Mouse (Mus musculus) cerebellum, adult 9-11 months (tissue): ENCODE data around the gene Manbal.
"Not testable (repeated sequence)": the region's sequence is repeated elsewhere in the genome, so short reads cannot be mapped to it uniquely, and the experiment has no call there.

ENCODE experiments used
- DNase-seq: peaks from one replicate; pipeline ENCODE4 v3.0.0; 2022

Manbal gene

DNA sequence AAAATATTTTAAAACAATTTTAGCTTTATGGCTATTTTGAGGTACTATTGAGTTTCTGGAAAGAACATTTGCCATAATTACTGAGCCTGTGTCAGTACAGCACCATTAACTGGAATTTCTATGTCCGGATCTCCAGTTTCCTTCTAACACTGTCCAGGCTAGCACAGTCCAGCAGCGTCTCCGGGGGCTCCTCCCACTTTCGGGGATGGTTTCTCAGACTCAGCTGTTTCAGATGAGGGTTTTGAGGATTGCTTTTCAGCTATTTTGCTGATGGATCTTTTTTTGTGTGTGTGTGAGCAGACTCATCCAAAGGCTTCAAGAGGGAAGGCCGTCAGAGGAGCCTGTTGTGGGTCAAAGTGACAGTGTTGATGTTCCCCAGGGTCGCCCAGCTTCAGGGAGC, 4.3 kb downstream of the Manbal start:
- no peak for DNase-seq

DNA sequence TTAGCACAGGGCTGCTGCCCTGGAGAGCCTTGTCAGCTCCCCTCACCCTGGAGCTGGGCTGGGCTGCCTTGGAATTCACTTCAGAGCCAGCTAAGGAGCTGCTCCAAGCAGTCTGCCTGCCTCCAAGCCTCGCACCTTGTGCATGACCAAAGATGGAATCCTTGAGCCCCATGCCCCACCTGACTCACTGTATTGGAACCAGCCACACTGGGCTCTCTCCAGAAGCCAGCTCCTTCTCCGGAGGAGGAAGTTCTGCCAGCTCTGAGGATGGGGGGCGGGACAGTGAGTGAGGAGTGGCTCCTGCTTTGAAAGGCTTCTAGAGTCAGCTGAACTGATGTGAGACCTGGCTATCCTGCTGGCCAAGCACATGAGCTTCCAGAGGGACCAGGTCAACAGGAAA, 6.3 kb downstream of the Manbal start:
- no peak for DNase-seq

DNA sequence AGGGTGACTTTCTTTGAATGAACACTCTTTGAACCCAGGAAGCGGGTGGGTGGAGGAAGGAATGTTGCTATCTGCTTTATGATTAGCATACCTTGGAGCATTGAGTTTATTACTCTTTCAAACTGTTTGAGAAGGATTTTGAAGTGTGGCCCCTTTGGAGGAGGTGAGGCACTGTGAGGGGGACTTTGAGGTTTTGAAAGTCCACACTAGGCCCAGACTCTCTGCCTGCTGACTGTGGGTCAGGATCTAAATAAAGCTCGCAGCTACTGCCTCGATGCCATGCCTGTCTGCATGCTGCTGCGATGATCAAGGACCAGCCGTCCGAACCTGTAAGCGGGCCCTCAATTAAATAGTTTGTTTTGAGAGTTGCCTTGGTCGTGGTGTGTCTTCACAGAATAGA, 7.7 kb downstream of the Manbal start:
- DNase-seq, result no peak

DNA sequence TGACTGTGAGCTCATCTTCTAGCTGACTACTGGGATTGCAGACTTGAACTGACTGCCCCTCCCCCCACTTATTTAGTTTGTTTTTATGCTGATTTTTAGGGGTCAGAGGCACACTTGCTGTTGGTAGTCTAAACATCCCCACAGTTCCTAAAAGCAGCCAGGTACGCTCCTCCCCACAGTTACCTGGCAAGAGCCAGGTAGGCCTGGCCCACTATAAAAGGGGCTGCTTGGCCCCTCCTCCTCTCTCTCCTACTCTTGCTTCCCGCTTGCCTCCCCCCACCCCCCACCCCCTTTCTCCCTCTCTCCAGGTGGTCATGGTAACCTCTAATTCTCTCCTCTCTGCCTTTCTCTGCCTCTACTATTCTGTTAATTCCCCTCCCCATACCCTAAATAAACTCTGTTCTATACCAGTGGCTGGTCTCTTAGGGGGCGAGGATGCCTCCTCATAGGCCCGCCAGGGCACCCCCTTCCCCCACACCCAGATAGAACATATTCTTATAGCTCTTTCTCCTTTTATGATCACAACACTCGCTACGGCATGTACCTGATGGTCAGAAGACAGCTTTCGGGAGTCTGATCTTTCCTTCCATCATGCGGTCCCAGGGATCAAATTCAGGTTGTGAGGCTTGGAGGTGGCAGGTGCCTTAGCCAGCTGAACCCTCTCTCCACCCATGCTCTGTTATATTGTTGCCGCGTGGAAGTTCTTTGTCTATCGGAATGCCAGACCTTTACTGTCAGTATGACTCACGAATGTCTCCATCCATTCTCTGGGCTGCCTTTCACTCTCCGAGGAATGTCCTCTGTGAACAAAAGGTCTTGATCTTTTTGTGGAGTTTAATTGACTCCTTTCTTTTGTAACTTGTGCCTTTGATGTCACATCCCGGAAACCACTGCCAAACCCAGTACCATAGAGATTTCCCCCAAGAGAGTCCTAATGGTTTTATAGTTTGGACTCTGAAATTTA, 8.7 kb downstream of the Manbal start:
- DNase-seq, result no peak

DNA sequence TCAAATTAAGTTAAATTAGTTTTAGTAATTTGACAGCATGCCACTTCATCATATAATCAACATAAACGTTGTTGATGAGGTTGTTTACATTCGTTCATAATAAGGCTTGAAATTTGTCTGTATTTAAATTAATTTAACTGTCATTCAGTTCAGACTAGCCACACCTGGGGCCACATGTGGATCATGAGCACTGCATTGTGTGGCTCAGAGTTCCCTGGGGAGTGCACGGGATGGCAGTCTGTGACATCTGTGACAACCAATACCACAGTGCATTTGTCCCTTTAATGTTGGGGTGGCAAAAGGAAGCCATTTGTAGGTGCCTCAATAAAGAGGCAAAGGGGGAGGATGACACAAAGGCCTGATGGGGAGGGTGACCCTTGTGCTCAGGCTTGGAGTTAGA, 9.6 kb downstream of the Manbal start:
- DNase-seq, result no peak

DNA sequence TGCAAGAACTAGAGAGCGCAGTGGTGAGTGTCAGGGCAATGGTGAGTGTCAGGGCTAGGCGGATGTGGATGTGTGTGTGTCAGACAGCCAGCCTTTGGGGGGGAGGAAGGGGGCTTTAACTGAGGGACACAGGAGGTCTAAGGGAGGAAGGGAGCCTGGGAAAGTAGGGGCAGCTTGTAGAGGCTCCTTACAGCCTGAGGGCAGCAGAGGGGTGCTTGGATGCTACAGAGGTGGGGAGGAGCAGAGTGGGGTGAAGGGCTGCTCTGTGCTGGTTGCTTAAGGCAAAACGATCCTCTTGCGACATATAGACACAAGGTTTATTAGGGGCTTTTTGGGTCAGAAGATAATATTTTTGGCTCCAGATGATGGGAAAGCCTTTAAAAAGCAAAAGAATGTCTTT, 17.4 kb downstream of the Manbal start:
- no peak for DNase-seq

DNA sequence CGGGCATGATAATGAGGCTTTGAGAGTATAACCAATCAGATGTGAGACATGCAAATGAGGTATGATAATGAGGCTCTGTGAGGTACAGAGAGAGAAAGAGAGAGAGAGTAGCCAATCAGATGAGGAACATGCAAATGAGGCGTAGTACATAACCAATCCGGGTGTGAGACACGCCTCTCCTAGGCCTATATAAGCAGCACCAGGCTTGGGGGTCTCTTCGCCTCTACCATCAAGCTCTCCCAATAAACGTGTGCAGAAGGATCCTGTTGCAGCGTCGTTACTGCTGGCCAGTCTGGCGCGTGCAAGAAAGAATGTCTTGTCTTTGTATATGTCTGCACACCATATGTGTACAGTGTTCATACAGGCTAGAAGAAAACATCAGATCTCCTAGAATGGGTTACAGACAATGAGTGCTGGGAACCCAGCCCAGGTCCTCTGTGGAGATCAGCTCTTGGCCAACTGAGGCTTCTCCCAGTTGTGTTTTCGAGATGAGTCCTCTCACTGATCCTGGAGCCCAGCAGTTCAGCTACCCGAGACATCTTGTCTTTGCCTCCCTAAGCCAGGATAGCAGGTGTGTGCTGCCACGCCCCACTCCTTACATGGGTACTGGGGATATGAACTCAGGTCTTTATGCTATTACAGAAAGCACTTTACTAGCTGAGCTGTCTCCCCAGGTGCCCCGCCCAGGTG, 21.7 kb downstream of the Manbal start:
- not testable (repeated sequence) for DNase-seq

DNA sequence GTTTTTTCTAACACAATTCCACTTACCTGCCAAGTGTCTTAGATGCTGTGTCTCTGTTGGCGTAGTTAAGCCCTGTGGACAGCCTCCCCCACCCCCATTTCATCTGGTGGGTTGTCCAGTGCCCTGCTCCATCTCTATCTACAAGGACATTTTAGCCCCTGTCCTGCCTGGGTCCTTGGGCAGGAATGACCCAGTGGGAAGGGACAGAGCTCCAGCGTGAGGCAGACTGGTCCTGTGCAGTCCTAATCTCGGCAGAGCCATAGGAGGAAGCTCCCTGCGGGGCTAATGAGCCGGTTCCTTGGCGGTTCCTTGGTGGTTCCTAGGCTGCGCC, 22.2 kb downstream of the Manbal start:
- DNase-seq, result no peak

DNA sequence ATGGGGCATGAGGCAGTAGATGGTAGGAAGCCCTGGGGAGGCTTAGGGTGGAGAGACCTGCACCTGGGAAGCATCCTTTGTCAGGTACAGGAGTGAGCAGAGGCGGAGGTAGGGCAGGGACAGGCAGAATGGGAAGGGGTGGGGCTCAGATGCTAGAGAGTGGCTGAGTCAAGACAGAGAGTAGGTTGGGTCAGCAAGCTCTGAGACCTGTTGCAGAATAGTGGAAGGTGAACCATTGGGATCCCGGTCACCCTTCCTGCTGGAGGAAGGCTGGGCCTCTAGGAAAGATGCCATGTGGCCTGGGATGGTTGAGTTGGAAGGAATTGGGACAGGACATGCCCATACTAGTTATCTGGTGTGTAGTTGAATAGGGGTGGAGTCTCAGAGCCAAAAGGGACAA, 24.9 kb downstream of the Manbal start:
- DNase-seq, result no peak

DNA sequence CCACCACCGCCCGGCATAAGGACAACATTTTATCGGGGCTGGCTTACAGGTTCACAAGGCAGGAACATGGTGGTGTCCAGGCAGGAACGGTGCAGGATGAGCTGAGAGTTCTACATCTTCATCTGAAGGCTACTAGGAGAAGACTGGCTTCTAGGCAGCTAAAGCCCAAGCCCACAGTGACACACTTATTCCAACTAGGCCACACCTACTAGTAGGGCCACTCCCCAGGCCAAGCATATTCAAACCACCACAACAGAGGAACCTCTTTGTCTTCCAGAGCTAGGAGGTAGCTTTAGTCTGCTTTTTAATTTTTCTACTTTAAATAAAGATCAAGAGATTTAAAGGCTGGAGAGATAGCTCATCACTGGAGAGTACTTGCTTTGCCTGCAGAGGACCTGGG, 26.2 kb downstream of the Manbal start:
- DNase-seq, result no peak

DNA sequence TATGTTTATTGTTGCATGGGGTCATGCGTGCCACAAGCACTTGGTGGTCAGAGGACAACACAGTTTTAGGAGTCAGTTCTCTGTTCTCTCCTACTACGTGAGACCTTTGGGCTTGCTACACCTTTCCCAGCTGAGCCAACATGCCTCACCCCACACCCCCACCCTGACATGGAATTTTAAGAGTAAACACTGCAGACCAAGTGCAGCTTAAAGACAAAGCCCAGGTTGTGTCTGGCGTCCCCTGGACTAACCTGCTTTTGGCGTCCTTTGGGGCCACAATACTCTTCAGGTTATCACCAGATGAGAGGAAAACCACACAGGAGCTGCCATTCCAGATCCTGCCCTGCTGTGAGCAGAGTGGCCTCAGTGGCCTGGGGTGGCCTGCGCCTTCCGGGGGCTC, 27.5 kb downstream of the Manbal start:
- no peak for DNase-seq

DNA sequence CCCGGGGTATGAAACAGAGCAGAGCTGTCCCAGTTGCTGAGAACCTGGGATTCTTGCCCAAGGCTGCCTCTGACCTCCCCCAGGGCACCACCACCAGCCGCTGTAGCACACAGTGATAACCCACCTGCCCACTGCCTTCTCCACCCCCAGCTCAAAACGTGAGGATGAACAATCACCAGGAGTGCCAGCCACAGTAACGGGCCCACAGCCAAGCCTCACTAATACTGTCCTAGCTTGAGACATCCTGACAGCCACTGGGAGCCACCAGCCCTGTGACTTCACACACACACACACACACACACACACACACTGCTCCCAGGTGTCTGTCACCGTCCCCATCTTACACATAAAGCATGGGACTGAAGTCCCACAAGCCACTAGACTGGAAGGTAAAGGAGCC, 28.0 kb downstream of the Manbal start:
- DNase-seq, result peak; percentile 16

DNA sequence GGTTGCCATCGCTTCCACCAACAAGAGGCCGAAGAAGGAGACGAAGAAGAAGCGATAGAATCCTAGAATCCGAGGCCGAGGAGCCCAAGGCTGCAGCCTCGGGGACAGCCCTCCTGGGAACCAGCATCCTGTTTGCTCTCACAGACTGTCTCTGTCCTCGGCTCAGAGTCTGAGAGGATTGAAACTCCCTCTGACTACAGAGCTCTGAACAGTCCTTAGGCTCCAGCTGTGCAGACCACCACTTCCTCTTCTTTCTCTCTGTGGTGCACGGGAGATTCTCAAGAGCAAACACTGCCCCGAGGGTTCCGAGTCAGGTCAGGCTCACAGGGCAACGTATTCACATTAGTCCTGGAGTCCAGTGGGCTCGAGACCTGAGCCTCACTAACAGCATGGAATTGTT, 28.6 kb downstream of the Manbal start:
- no peak for DNase-seq

DNA sequence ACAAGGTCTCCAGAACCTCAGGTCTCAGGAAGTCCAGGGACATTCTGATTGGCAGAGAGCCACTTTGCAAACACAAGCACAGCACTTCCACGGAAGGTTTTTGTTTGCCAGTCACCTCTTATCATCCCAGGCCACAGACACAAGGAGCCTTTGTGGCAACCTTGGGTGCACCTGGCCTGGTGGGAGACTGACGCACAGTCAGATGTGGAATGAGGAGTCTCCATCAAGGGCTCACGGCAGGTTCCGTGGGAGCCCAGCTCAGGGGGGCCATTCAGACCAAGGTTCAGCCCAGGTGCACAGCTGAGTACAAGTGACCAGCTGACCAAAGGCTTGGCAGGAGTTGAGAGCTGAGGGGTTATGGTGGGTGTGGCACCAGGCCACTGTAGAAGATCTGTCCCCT, 30.0 kb downstream of the Manbal start:
- no peak for DNase-seq

DNA sequence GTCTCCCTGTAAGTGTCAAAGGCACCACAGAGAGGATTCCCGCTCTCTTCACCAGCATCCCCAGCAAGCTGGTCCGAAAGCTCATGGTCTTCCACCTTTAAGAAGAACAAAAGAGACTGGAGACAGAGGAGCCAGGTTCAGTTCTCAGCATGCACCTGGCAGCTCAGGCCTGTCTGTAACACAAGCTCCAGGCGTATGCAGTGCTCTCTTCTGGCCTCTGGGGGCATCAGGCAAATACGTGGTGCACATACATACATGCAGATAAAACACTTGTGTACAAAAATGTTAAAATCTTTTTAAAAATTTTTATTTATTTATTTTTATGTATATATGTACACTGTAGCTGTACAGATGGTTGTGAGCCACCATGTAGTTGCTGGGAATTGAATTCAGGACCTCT, 31.1 kb downstream of the Manbal start:
- no peak for DNase-seq

DNA sequence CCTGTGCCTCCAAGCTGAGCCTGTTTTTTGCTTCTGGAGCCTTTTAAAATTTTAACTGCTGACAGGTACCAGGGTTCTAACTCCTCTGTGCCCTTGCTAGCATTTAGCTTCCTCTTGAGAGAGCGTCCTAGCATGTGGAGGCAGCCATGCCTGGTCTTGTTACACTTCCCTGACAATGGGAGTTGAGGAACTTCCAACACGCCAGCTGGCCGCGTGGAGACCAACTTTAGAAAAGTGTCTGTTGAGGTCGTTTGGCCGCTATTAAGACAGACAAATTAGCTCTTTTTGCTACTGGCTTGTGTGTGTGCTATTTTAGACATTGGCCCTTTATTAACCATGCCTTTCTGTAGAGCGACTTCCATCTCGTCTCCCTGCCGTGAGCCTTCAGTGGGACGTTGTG, 32.4 kb downstream of the Manbal start:
- DNase-seq, result no peak

DNA sequence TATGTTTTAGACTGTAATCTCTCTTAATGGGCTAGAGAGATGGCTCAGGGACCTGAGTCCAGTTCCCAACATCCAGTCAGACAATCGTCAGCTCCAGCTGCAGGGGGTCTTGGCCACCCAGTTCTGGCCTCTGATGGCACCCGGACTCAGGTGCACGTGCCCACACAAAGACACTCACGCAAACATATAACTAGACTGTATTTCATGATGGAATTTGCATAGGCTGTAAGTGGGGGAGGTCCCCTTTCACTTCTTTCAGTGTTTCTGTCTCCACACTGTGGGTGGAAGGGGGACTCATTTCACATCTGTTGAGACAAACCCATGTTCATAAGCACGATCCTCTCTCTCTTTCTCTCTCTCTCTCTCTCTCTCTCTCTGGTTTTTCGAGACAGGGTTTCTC, 33.1 kb downstream of the Manbal start:
- no peak for DNase-seq

DNA sequence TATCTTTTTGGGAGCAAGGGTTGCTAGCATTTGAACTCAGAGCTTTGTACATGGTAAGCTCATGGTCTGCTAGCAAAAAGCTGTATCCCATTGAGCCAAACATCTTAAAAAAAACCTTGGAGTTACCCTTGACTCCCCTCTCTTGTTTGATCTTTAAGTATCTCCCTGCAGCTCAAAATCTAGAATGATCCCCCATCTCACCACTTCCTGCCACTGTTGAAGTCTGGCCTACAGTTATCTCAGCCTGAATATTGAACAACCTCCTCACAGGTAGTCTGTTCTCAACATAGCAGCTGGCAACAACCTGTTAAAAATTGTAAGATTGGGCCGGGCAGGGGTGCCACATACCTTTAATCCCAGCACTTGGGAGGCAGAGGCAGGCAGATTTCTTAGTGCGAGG, 33.9 kb downstream of the Manbal start:
- no peak for DNase-seq

DNA sequence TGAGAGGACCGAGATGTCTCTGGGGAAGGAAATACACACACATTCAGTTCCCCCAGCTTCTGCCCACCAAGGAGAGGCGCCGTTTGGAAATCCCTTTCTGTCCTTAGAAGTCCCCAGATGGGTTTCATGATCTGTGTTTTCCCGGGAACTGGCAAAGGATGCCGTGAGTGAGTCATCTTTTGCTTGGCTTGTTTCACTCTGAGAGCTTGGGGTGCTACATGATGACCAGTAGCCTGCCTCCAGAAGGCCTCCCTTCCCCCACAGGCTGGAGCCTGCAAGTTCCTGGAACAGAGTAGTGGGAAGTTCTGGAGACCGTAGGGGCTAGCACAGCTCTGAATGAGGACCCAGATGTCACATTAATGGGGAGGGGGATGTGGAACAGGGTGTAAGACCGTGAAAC, 40.2 kb downstream of the Manbal start:
- no peak for DNase-seq

DNA sequence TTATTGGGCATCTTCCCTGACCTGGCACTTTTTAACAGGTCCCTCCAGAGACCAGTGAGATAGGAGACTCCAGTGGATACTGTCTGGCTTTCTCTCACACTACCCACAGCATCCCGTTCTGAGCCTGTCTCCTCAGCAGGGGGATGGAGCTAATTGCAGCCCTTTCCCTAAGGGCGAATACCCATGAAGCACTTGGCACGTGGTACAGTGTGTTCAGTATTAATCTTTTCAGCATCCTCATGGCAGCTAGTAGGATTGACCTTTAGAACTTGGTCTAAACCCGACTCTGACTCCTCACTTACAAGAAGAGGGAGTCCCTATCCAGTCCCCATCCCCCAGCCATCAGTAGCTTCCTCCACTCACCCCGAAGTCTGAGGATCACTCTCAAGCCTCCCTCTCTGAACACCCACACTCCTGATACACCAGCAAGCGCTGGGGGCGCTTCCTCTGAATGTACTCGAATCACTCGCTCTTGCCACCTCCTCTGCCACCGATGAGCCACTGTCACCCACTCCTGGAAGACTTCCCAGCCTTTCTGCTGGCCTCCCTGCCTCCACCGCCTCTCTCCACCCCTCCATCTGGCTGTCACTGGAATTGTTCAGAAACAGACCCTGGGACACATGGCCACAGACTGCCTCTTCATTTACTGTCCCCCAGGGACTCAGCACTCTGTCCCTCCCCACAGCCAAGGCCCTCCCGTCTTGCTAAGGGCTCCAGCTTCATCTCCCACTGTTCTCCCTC, 42.6 kb downstream of the Manbal start:
- DNase-seq, result no peak

DNA sequence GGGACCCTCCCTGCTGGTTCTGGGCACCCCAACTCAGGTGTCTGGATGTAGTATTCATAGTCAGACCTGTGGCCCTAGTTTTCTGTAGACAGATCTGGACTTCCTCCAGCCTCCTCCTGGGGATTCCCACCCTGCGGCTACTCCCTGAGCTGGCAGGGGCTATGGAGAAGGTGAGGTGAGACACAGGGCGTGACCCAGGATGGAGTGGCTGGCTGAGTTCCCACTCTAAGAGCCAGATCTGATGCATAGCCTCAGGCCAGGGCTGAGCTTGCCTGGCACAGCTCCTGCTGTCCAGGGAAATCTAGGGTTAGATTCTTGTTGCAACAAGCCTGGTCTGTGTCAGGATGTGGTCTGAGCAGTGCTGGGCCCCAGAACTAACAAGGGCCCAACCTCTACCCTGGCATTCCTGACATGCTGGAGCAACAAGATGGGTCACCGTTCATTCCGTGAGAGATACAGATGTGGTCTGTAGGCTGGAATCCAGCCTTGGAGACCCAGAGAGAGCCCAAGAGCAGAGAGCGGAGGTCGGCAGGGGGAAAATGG, 43.8 kb downstream of the Manbal start:
- no peak for DNase-seq

DNA sequence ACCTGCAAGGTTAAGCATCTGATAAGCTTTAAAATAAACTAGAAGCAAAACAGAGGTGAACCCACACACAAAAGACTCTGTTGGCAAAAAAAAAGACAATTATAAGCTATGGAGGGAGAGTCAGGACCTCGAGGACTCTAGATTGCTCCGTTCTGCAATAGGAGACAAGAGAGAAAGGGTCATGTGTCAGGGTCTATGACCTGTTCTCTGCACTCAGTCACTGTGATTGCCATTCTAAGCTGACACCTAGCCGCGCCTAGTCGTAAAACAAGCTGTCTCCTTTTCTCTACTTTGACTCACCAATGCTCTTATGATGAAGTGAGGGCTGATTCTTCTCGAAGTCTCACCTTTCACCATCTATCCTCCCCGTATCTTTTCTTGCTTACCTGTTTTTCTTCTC, 45.1 kb downstream of the Manbal start:
- no peak for DNase-seq

DNA sequence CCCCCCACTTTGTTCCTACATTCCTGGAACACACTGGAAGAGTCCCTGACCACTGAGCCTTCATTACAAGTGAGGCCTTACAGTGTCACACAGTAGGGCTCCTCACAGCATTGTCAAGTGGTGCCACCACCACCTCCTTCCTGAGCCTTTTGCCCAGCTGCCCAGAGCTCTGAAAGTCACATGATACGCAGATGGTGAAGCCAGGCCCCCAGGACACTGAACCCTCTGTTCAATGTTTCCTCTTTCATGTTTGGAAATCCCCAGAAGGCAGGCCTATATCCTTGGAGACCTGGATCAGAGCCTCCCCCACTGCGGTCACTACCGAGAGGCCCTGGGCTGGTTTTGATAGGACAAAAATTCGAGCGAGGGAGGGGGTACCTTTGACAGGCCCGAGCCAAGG, 49.8 kb downstream of the Manbal start:
- DNase-seq, result no peak

DNA sequence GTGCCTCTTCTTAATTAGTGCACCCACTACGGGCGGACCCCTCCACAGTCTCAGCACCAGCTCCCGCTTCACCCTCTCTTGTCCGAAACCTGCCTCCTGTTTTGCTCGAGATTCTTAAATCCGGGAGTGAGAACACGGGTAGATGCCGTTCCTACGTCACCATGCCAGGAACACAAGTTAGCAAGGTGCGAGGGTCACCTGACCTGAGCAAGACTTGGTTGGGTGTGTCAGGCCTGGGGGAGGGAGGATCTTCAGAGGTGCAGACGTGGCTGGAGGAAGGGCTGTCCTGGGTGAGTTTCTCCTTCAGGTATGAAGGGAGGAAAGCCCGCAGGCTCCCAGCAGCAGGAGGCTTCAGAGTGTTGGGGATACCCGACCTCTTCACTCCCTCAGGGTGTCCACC, 50.8 kb downstream of the Manbal start, which contains the start of gene Src:
Src (plus strand) TSS at position 239 of the 400 bp plus-strand sequence.
- DNase-seq, result no peak
